Mouse (Mus musculus): ENCODE data around the gene Sox3.

Gene Sox3

GRCm38 (mm10) chrX:60892801-60893681, at the start of gene Sox3:
TSS of gene Sox3 (minus strand) at chrX:60893430.
- no peak for DNase-seq (ENCODE audit: low read depth, low spot score)

GRCm38 (mm10) chrX:60940225-60940624, 47.0 kb upstream of the Sox3 start:
- no peak for DNase-seq (ENCODE audit: low read depth, low spot score)

- no peak for DNase-seq (ENCODE audit: low read depth, low spot score)
Observed at GRCm38 (mm10) chrX:60899546-60899945, 6.3 kb upstream of the Sox3 start.

GRCm38 (mm10) chrX:60898641-60899040, 5.4 kb upstream of the Sox3 start:
- DNase-seq (ENCODE audit: low read depth, low spot score): no peak

- DNase-seq (ENCODE audit: low read depth, low spot score): no peak
Observed at GRCm38 (mm10) chrX:60896296-60896695, 3.1 kb upstream of the Sox3 start.

GRCm38 (mm10) chrX:60895416-60895815, 2.2 kb upstream of the Sox3 start:
- DNase-seq (ENCODE audit: low read depth, low spot score): no peak

GRCm38 (mm10) chrX:60893720-60894543, 702 bp upstream of the Sox3 start:
- DNase-seq (ENCODE audit: low read depth, low spot score): no peak

- DNase-seq (ENCODE audit: low read depth, low spot score): no peak
Observed at GRCm38 (mm10) chrX:60892098-60892800, 981 bp downstream of the Sox3 start.

GRCm38 (mm10) chrX:60891329-60892095, 1.7 kb downstream of the Sox3 start:
- DNase-seq (ENCODE audit: low read depth, low spot score): no peak

GRCm38 (mm10) chrX:60890651-60891050, 2.6 kb downstream of the Sox3 start:
- DNase-seq (ENCODE audit: low read depth, low spot score): no peak

GRCm38 (mm10) chrX:60889956-60890485, 3.2 kb downstream of the Sox3 start:
- DNase-seq (ENCODE audit: low read depth, low spot score): no peak
